ENCODE assay signal across 10 mouse cellular contexts in genomic region chr5:46150825-46151224, GRCm38 (mm10).
DNase-seq lines count a peak whose midpoint lies in the region; ATAC-seq lines count a peak whose summit lies in the region.
"Had no signal": no experiment of that assay in that cellular context is flagged by ENCODE, and none has a peak within 500 bp of the region (broad histone marks: within the 10 kb centered on the region; RNA-seq: fewer than 3 reads in every experiment).

No protein-coding gene starts in this region.

- 22% methylated on average over 6 of the region's 6 CpGs for WGBS in embryonic facial prominence, embryonic 10.5 days
- WGBS in forebrain, embryonic 14.5 days = 5% methylated on average over 6 of the region's 6 CpGs
- 13% methylated on average over 6 of the region's 6 CpGs for WGBS in midbrain, embryonic 16.5 days
- WGBS in kidney, embryonic 16.5 days = 44% methylated on average over 6 of the region's 6 CpGs

- no peak overlapping the region for H3K4me3 ChIP-seq in embryonic facial prominence, embryonic 10.5 days
- H3K4me3 ChIP-seq in forebrain, embryonic 14.5 days (ENCODE audit: low read depth, low read length) = no peak overlapping the region
- H3K4me3 ChIP-seq in midbrain, embryonic 16.5 days (ENCODE audit: low read depth, low read length) = no peak overlapping the region
- no peak overlapping the region for H3K4me3 ChIP-seq in kidney, embryonic 16.5 days (ENCODE audit: low read length)
- H3K4me3 ChIP-seq: heart, embryonic 15.5 days had no signal

- DNase-seq in layer of hippocampus, postnatal 10 days (ENCODE audit: low spot score in 2 of 2) = peak; percentile 18 to 31
- no peak for DNase-seq in layer of hippocampus, adult 9-11 months
- DNase-seq in embryonic facial prominence, embryonic 10.5 days (ENCODE audit: low spot score) = peak; percentile 22
- DNase-seq in forebrain, embryonic 14.5 days (ENCODE audit: low spot score) = peak; percentile 90
- DNase-seq in thymus, postnatal 36 days = no peak
- DNase-seq: right cerebral cortex, postnatal 14 days; thymus, postnatal 14 days had no signal

- H3K27me3 ChIP-seq in embryonic facial prominence, embryonic 10.5 days (replicated peaks; ENCODE audit: low read depth, poor library complexity, severe bottlenecking) = no peaks in the 10 kb centered on the region
- H3K27me3 ChIP-seq in forebrain, embryonic 14.5 days (replicated peaks; ENCODE audit: control insufficient read depth, insufficient read depth, low read length) = no peaks in the 10 kb centered on the region
- no peaks in the 10 kb centered on the region for H3K27me3 ChIP-seq in midbrain, embryonic 16.5 days (ENCODE audit: control insufficient read depth, insufficient read depth, low read depth, low read length)
- H3K27me3 ChIP-seq in kidney, embryonic 16.5 days (ENCODE audit: insufficient read depth, low read length) = no peaks in the 10 kb centered on the region
- H3K27me3 ChIP-seq: heart, embryonic 15.5 days had no signal

- H3K27ac ChIP-seq in embryonic facial prominence, embryonic 10.5 days (replicated peaks) = no peak overlapping the region
- H3K27ac ChIP-seq in forebrain, embryonic 14.5 days (ENCODE audit: low read depth, low read length) = no peak overlapping the region
- no peak overlapping the region for H3K27ac ChIP-seq in midbrain, embryonic 16.5 days (ENCODE audit: low read length)
- H3K27ac ChIP-seq in kidney, embryonic 16.5 days (ENCODE audit: low read length) = no peak overlapping the region
- H3K27ac ChIP-seq: heart, embryonic 15.5 days had no signal

- peak overlapping the region; percentile 4; the same call in 1 of the 2 replicates for H3K4me2 ChIP-seq in forebrain, embryonic 14.5 days (ENCODE audit: low read length)
- peak overlapping the region; percentile 8; the same call in 1 of the 2 replicates for H3K4me2 ChIP-seq in midbrain, embryonic 16.5 days (ENCODE audit: low read length)
- no peak overlapping the region for H3K4me2 ChIP-seq in kidney, embryonic 16.5 days (replicated peaks; ENCODE audit: low read depth, low read length)
- H3K4me2 ChIP-seq: heart, embryonic 15.5 days had no signal

- H3K36me3 ChIP-seq in embryonic facial prominence, embryonic 10.5 days (replicated peaks) = no peaks in the 10 kb centered on the region
- H3K36me3 ChIP-seq in forebrain, embryonic 14.5 days (ENCODE audit: control insufficient read depth, insufficient read depth, low read length) = no peaks in the 10 kb centered on the region
- H3K36me3 ChIP-seq in midbrain, embryonic 16.5 days (ENCODE audit: control insufficient read depth, insufficient read depth, low read length) = no peaks in the 10 kb centered on the region
- H3K36me3 ChIP-seq in kidney, embryonic 16.5 days (ENCODE audit: insufficient read depth, low read length) = no peaks in the 10 kb centered on the region
- H3K36me3 ChIP-seq: heart, embryonic 15.5 days had no signal

- ATAC-seq in forebrain, embryonic 14.5 days = peak; percentile 84
- peak; percentile 27; the same call in 1 of the 2 replicates for ATAC-seq in midbrain, embryonic 16.5 days
- ATAC-seq in kidney, embryonic 16.5 days (ENCODE audit: low FRiP score, low TSS enrichment) = no peak

- no peak overlapping the region for H3K9ac ChIP-seq in forebrain, embryonic 14.5 days (ENCODE audit: low read length)
- H3K9ac ChIP-seq in midbrain, embryonic 16.5 days (ENCODE audit: low read depth, low read length) = no peak overlapping the region
- no peak overlapping the region for H3K9ac ChIP-seq in kidney, embryonic 16.5 days (replicated peaks; ENCODE audit: low read length)
- H3K9ac ChIP-seq: heart, embryonic 15.5 days had no signal

- peaks cover 24% of the 10 kb centered on the region for H3K4me1 ChIP-seq in embryonic facial prominence, embryonic 10.5 days
- H3K4me1 ChIP-seq in forebrain, embryonic 14.5 days (ENCODE audit: control insufficient read depth, insufficient read depth, low read length) = peaks cover 13% of the 10 kb centered on the region; the same call in 1 of the 2 replicates
- H3K4me1 ChIP-seq in midbrain, embryonic 16.5 days (ENCODE audit: control insufficient read depth, insufficient read depth, low read length) = peaks cover 12% of the 10 kb centered on the region
- peaks cover 5% of the 10 kb centered on the region; the same call in 1 of the 2 replicates for H3K4me1 ChIP-seq in kidney, embryonic 16.5 days (ENCODE audit: insufficient read depth, low read length)
- H3K4me1 ChIP-seq: heart, embryonic 15.5 days had no signal

- no peaks in the 10 kb centered on the region for H3K9me3 ChIP-seq in embryonic facial prominence, embryonic 10.5 days
- no peaks in the 10 kb centered on the region for H3K9me3 ChIP-seq in forebrain, embryonic 14.5 days (replicated peaks; ENCODE audit: control insufficient read depth, low read length)
- no peaks in the 10 kb centered on the region for H3K9me3 ChIP-seq in midbrain, embryonic 16.5 days (replicated peaks; ENCODE audit: control insufficient read depth, low read length, poor library complexity, severe bottlenecking)
- H3K9me3 ChIP-seq in kidney, embryonic 16.5 days (ENCODE audit: low read length) = no peaks in the 10 kb centered on the region
- H3K9me3 ChIP-seq: heart, embryonic 15.5 days had no signal

Comparison
In these comparisons a context has a peak if more than half of its experiments do, and no peak if none do; other contexts are left out.
1. DNase-seq: peak in layer of hippocampus, postnatal 10 days (2 of 2), embryonic facial prominence, embryonic 10.5 days (single experiment) and forebrain, embryonic 14.5 days (single experiment); none in layer of hippocampus, adult 9-11 months (single experiment) and thymus, postnatal 36 days (0 of 2).